Mouse (Mus musculus): Measurements from ENCODE around the gene Aspn.
"Not testable (repeated sequence)": the region's sequence is repeated elsewhere in the genome, so short reads cannot be mapped to it uniquely, and the experiment has no call there.

Gene Aspn

GRCm38 (mm10) chr13:49586062-49586461 is 41.8 kb downstream of the Aspn start:
- no peak for DNase-seq

GRCm38 (mm10) chr13:49602541-49602940 is 58.3 kb downstream of the Aspn start:
- DNase-seq: not testable (repeated sequence)

- DNase-seq: no peak
Measured at GRCm38 (mm10) chr13:49603603-49604002, 59.4 kb downstream of the Aspn start.

- DNase-seq: no peak
Measured at GRCm38 (mm10) chr13:49607714-49608113, 63.5 kb downstream of the Aspn start, which contains the start of gene Ogn. Gene Ogn (plus strand): TSS chr13:49608046.

GRCm38 (mm10) chr13:49608589-49609322 is 64.5 kb downstream of the Aspn start:
- DNase-seq: no peak

GRCm38 (mm10) chr13:49617021-49617420 is 72.8 kb downstream of the Aspn start:
- DNase-seq: no peak
